Mouse (Mus musculus) embryo, embryonic 10 days (tissue): Measurements from ENCODE around the gene Cep112.

ENCODE experiments used
- DNase-seq: peaks from one replicate; pipeline ENCODE4 v3.0.0-alpha.2; 2015; ENCODE audit warnings: low spot score

Gene Cep112

DNA sequence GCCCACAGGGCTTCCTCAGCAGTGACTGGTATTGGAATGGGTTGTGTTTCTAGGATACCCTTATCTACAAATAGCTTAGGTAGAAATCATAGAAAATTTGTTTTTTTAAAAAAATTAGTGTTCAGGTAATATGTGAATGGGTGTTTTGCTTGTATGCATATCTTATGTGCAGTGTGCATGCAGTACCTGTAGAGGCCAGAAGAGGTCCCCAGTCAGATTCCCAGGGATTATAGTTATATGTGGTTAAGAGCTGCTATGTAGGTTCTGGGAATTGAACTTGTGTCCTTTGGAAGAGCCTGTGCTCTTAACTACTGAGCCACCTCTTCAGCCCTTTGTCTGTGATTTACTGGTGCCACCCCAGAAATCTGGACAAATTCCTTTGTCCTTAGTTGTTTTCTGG lies 22.2 kb downstream of the Cep112 start:
- no peak for DNase-seq

DNA sequence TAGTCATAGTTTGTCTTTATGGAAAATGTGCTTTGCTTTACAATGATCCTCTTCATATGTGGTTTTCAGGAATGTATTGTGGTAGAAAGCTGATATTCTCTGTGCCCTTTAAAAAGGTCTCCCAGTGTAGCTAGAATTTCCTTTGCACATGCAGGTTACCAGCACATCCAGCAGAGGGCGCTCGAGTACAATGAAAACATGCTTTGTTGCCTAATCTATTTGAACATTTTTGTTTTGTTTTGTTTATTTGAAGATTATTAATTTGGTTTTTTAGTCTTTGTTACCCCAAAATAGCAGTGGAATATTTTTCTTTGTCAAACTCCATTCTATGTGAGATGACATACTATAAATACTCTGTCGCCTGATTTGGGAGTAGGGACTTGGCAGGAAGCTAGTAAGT lies 24.8 kb downstream of the Cep112 start:
- peak; percentile 85 for DNase-seq

DNA sequence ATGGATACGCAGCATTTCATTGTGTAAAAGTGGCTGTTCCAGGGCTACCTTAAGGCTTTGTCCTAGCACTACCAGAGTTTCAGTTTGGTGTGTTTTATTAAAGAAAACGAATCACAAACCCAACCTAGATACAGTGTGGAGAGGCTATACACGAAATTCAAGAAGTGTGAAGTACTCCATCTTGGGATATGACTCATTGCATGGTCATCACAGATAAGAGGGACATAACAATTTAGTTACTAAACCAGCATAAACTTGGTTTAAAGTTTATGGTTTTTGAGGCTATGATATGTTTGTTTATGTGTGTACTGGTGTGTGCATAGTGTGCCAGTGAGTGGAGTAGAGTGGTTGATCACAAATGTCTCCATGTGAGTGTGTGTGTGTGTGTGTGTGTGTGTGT lies 34.6 kb downstream of the Cep112 start:
- DNase-seq: no peak

DNA sequence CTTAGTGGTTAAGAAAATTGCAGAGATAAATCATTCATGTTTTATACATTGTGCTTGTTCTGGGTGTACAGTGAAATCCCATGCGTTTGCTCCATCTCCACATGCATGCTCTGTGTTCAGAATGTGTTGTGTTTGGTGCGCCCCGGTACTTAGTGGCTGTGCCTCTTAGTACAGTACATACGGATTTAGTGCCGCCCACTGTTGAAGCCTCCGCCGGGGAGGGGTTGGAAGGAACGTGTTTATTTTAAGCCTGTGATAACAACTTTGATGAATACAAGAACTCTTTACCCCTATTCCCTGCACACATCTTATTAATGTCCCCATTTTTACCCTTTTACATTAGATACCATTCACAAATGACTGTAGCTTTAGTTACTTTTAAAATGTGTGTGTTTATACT lies 39.1 kb downstream of the Cep112 start:
- DNase-seq: no peak

DNA sequence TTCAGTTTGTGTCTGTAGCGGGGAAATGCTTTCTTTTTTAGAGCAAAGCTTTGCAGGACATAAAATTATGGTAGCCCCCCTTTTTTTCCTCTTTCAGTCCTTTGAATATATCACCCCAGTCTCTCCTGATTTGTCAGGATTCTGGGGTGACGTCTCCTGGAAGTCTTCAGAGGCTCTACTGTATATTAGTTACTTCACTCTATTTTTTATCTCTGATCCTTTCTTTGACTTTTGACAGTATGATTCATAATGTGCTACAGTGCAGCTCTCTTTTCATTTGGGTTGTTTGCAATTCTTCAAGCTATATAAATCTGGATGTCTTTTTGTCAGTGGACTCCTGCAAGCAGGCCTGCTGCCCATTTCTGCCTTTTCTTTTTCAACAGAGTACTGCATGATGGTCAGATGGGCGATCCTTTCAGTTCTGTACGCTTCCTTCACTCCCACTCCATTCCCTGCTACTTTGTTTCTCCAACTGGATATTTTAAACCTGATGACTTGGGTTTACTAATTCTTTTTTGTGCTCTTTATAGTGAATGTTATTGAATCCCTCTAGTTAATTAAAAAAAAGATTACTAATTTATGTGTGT lies 39.8 kb downstream of the Cep112 start:
- DNase-seq: no peak

DNA sequence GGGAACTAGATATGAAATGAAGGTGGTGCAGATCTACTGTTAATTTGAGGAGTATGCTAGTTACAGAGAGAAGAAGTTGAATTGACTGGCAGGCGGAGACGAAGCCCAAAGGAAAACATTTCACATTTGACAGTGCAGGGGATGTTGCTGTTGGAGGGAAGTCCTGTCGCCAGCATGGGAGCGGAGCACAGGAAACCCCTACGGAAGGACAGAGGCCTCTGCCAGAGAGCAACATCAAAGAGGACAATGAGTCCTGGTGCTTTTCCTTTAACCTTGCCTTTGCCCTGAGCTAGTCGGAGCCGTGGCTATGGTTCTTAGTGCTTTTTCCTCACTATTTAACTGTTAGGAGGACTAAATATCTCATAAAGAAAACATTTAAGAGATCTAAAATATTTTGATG lies 50.7 kb downstream of the Cep112 start:
- no peak for DNase-seq

DNA sequence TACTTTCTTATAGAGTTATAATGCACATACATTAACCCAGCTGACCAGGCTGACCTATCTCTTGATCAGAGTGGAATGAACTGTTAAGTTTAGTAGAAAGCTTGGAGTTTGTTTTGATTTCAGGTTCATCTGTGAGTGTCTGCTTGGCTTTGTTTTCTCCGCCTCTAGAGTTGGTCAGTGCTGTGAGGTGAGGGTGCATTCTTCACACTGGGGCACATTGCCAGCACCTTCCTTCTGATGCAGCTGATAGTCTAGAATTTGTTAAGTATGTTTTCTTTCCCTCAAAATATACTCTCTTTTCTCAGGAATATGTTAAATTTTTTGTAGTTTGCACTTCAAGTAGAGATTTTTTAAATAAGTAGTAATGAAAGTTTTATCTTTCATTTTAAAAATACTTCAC lies 51.2 kb downstream of the Cep112 start:
- no peak for DNase-seq

DNA sequence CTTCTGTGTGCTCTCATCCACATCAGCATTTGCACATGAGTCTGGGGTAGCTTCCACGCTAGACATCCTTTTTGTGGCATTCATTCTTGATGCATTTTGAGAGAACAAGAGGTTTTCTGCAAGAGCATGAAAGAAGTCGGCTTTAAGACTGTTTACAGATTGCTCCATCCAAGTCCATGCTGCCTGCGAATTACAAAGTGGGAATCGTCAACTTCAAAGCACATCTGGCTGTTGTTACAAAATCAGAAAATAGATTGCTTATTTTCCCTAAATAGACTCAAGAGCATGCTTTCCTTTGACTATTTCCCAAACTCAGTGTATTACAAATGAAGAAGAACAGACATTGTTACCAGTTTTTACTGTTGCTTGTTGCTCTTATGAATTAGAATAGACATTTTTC lies 59.0 kb downstream of the Cep112 start:
- no peak for DNase-seq

DNA sequence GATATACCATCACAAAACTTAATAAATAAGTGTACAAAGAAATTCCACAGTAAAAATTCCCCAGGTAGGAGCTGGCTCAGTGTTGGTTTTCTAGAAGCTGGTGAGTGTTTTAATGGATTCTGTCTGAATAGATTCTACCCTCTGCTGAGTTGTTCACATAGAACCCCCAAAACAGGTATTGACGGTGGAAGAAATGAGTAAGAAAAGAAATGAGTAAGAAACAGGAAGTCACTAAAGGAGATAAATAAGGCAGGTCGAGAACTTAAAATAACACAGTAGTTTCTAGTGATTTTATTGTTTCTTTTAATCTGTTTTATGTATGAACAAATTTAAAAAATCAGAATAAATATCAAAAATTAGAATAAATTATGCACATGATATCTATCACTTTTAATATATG lies 63.3 kb downstream of the Cep112 start:
- DNase-seq: no peak

DNA sequence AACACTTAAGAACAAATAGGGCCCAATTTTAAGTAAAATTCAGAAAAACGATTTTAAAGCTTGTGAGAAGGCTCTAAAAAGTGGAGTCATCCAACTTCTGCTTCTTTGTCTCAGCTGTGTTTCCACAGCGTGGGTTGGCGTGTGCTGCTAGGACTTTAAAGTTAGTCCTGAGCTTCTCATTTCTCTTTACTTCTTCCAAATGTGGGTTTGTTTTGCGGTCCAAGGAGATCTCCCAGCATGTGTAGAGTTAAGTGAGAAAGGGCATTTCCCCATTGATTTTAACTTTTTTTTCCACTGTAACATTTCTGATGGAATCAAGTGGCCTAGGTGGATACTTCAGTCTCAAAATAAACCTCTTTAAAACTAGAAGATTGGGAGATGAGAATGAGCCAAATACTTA lies 64.9 kb downstream of the Cep112 start:
- no peak for DNase-seq

DNA sequence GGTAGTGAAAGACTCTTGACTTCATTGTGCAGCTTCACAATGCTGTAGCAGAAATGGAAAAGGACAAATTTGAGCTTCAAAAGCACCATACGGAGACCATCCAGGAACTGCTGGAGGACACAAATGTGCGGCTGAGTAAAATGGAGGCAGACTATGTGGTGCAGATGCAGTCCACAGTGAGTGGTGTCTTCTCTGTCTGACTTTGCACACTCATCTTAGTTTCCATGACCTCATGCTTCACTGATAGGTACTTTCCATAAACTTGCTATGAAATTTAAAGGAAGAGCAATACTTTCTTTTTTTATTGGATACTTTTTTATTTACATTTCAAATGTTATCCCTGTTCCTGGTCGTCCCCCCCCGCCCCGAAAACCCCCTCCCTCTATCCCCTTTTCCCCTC lies 83.2 kb downstream of the Cep112 start:
- DNase-seq: no peak

DNA sequence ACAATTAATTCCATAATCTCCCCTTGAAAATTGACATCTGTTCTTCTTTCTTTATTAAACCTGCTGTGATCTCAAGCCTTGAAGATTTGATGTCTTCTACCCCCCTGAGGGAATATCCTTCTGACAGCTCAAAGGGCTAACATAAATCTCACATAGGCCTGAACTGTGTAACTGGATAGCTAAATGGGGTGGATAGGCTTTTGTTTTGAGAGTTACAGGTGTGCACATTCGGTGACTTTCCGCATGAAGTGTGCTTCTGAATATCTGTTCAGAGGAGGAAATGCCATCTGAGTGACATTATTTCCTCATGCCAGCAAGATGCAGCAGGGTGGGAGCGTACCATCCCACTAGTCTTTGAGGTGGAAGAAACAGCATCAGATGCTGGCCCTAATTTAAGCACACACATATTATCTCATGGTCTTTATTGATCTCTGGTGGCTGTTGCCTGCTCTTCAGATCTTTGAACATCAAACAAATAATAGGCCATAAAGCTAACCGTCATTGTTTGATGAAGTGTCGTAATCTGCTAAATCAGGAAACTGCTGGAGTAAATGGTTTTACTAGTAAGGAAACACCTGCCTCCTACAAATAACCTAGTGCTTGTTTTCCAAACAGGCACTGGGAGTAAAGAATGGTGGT lies 102.9 kb downstream of the Cep112 start:
- DNase-seq: no peak

DNA sequence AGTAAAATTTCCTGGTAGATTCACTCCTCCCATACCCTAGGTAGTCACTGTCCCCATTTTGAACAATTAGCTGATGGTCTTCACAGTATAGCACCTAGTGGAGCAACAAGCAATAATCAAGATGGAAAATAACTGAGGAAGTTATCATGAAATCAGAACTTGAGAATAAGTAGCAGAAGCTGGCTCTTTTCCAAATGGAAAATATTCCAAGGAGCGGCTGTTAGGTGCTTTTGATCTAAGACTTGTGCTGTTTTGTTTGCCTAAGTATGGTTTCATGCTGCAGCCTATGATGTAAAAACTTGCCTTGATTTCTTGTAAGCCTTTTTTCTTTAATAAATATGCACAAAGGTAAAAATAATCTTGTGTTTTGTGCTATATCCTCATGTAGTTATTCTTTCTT lies 107.9 kb downstream of the Cep112 start:
- no peak for DNase-seq

DNA sequence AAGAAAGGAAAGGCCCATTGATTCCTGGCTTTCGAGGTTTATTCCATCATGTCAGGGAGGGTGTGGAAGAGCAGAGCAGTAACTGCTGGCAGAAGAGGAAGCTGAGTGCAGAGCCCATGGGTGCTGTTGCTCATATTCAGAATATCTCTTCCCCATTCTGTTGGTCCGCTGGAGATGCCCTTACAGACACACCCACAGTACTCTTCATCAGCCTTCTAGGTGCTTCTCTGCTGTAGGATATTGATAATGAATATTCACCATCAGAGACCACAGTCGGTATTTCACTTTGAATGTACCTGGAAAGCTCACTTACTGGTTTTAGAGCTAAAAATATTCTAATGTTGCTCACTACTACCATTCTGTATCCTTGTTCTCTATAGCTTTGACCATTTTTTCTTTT lies 109.0 kb downstream of the Cep112 start:
- DNase-seq: no peak

DNA sequence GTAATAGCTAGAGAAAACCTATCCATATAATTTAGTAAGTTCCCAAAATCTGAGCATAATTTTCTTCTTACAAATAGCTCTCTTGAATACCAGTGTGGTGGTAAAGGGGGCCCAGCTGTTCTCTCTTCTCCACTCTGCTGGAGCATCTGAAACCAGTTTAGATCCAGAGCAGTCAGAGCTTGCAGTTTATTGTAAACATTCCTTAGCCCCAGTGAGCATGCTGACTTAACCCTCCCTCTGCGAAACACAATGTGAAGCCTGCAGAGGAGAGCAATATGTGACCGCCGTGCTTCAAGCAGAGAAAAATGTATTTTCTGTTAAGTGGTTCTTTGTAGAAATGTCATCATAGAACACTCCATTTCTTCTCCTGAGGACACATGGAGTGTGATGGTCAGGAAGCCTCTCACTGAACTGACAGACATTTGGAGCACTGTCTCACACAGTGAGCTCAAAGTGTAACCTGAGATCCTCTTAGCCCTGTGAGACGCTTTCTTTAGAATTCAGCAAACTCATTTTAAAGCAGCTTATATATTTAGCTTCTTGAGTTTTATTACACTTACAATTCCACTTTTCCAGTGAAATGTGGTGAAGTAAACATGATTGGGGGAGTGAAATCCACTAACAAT lies 128.1 kb downstream of the Cep112 start:
- peak; percentile 68 for DNase-seq

DNA sequence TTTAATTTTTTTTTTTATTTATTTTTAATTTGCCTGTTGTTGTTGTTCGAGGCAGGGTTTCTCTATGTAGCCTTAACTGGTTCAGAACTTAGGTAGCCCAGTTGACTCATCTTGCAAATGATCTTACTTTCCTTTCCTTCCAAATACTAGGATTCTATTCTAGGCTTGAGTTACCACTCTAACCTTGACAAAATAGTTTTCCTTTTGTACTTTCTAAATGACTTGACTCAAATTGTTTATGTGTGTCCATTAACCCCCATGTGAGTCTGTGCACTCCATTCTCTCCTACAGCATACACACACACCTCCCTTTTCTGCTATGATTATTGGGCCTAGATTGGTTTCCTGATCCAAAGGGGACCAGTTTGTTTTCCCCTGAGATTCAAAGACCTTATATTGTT lies 128.9 kb downstream of the Cep112 start:
- DNase-seq: no peak

DNA sequence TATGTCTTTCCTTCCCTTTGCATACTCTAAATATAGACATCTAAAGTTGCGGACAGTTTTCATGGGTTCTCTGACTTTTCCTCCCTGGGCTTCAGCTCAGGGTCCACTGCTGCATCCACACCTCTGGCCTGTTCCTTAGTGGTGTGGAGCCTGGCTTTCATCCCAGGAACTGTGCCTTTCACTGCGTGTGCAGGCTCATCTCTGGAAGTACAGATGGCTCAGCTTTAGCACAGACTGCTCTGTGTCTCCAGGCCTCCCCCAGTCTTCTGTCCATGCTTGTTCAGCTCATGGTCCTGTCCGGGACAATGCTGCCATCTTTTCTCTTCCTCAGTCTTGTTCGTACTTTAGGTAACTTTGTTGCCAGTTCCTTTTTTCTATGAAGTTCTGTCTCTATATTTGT lies 133.6 kb downstream of the Cep112 start:
- DNase-seq: no peak

DNA sequence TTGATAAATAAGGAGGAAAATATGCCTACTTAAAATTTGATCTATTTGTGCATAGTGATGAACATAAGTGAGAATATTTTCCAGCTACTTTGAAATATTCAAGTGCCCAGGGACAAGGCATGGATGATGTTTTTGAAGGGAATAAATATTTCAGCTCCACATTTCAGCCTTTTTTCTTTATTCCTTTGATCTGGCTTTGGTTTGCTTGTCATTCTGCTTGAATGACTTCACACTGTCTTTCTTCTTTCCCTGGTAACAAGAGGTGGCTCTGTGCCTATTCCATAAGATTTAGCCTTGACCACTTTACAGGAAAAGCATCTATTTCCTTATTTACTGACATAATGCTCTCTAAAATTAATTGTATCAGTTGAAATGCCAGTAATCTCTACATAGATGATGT lies 134.5 kb downstream of the Cep112 start:
- no peak for DNase-seq

DNA sequence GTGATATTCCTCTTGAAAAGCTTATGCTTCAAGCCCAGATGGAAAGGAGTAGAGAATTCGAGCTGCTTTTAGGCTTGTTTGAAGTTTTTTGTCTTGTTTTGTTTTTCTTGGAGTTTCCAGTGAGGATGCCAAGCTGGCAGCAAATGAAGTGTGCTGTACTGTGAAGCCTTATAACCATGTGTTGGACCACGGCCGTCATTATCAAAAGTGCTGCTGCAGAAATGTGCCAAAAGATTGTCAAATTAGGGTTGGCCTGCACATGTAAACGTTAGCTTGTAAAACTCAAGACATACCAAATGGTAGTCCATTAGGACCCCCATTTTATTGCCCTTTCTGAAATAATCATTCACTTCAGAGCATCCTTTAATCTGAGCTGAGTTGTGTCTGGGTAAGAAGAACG lies 137.1 kb downstream of the Cep112 start:
- DNase-seq: no peak

DNA sequence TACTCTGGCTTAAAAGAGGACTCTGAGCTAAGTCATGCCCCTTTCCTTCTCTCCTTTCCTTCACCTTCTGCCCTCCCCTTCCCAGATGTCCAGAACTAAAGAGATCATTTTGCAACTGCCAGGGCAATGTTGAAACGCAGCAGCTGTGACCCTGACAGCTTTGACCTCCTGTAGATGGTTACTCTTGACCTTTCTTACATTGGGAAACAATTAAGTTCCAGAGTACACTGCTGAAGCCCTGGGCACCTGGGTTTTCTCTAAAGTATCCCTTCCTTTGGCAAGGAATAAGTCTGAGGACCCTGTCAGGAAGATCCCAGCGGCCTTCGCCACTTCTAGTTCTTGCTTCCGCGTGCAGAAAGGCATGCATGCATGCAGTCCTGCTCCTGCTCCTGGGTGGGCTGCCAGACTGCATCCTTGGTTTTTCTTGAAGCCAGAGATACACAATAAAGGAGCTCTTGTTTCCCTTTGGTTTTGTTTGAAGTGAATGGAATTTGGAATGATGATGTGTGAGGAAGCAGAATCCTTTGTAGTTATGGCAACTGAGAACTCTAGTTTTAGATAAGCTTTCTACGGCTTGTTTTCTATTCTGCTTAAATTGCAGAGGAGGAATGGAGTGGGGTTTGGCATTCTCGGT lies 161.7 kb downstream of the Cep112 start:
- DNase-seq: peak; percentile 81

DNA sequence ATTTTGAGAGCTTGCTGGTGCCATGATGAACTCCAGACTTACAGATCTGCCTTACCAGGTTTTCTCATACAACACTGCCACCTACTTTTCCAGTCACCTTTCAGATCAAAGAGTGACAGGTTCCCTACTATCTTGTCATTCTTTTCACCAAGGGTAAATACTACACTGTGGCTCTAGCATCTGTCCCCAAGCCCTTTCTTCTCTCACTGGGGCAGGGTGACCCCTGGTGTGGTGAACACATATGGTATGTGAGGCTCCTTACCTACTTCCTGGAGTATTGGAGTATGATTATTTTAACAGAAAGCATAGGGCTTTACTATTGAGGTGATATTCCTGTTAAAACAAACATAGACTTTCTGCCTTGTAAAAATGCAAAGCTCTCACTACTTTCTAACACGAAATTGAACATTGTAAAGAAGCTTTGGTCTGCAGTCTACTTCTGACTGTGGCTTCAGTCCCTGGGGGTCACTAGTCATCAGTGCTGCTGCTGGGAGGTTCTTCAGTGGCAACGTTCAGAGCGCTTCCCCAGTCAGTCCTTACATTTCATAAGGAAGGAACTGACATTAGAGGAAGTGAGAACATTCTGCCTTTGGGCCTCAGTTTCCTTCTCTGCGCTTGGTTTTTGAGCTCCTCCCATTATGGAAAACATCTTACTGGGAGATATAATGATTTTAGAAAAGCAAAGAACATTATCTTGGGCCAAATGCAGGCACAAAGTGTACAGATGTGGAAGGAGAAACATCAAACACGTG lies 168.4 kb downstream of the Cep112 start:
- DNase-seq: no peak

DNA sequence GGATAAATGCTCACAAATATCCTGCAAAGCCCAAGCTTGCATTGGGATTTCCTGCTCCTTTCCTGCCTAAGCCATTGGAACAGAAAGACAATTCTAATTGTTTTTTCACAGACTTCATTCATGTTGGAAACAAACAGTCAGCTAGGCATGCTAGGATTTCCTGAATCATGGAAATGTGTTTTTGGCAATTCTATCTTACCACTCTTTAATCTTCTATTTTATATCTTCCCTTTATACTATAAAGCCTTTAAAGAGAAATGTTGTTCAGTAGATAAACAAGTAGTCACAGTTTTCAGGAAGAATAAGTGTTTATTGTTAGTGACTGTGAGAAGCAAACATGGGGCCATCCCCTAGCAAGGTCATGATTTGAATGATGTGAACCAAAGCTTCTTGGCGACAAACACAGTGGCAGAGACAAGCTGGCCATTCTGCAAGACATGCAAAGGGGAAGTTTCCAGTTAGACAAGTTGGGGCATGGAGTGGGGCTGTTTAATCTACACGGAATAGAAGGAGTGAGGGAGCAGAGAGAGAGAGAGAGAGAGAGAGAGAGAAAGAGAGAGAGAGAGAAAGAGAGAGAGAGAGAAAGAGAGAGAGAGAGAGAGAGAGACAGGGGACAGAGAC lies 169.1 kb downstream of the Cep112 start:
- DNase-seq: no peak
